Mouse (Mus musculus): ENCODE measurements at regions not wholly inside any gene's neighbourhood (a gene's known extent, or its start where the extent isn't known, plus 50 kb on each side); places are given as distances from the start of the nearest gene placed in this dataset.

GRCm38 (mm10) chr14:105359829-105360228 lies 101.5 kb downstream of the Ndfip2 start:
- no peak for TF ChIP-seq GATA1 (IDR thresholded peaks at IDR 0.05; ENCODE audit: borderline replicate concordance, low read length)
- no peak for TF ChIP-seq FLI1 (IDR thresholded peaks at IDR 0.05; ENCODE audit: low read length)
- H3K27me3 ChIP-seq (replicated peaks): no peaks in the 10 kb centered on the region
- H3K9me3 ChIP-seq: 0 out of 2 replicates have a peak, but pooled peaks cover 9% of the 10 kb centered on the region
- no peaks in the 10 kb centered on the region for H3K4me1 ChIP-seq
- H3K4me3 ChIP-seq (replicated peaks): no peak overlapping the region
- no peaks in the 10 kb centered on the region for H3K36me3 ChIP-seq (replicated peaks; ENCODE audit: low read length)

Data from megakaryocyte, embryonic 14.5 days (primary cell).